Mouse (Mus musculus): Measurements from ENCODE around the gene Shroom3. TPM values are rescaled to one million over a fixed set of nuclear protein-coding genes. Genes with fewer than 3 reads are reported as not detected.

Gene Shroom3
- total RNA-seq, 4 experiments from 2014 or later, result 3.4 to 5.6 (median 3.6) TPM

GRCm38 (mm10) chr5:92843850-92844785 lies 160.9 kb downstream of the Shroom3 start:
- DNase-seq (ENCODE audit: low spot score in 2 of 2), result no peak

GRCm38 (mm10) chr5:92849743-92850142 lies 166.5 kb downstream of the Shroom3 start:
- no peak for DNase-seq (ENCODE audit: low spot score in 2 of 2)

- no peak for DNase-seq (ENCODE audit: low spot score in 2 of 2)
Observed at GRCm38 (mm10) chr5:92850925-92851324, 167.7 kb downstream of the Shroom3 start.

- DNase-seq (ENCODE audit: low spot score in 2 of 2), result no peak
Observed at GRCm38 (mm10) chr5:92854983-92855382, 171.7 kb downstream of the Shroom3 start.

GRCm38 (mm10) chr5:92856346-92856745 lies 173.1 kb downstream of the Shroom3 start:
- peak in 1 of 2 experiments; percentile 41 for DNase-seq (ENCODE audit: low spot score in 2 of 2)

- DNase-seq (ENCODE audit: low spot score in 2 of 2), result no peak
Observed at GRCm38 (mm10) chr5:92857177-92857576, 173.9 kb downstream of the Shroom3 start.

- DNase-seq (ENCODE audit: low spot score in 2 of 2), result no peak
Observed at GRCm38 (mm10) chr5:92858104-92858503, 174.9 kb downstream of the Shroom3 start.

- no peak for DNase-seq (ENCODE audit: low spot score in 2 of 2)
Observed at GRCm38 (mm10) chr5:92858576-92858975, 175.3 kb downstream of the Shroom3 start.

GRCm38 (mm10) chr5:92861416-92862112 lies 178.3 kb downstream of the Shroom3 start:
- DNase-seq (ENCODE audit: low spot score in 2 of 2), result no peak

- no peak for DNase-seq (ENCODE audit: low spot score in 2 of 2)
Observed at GRCm38 (mm10) chr5:92865090-92865489, 181.9 kb downstream of the Shroom3 start.

- no peak for DNase-seq (ENCODE audit: low spot score in 2 of 2)
Observed at GRCm38 (mm10) chr5:92866546-92866945, 183.3 kb downstream of the Shroom3 start.

- DNase-seq (ENCODE audit: low spot score in 2 of 2), result no peak
Observed at GRCm38 (mm10) chr5:92867253-92867652, 184.0 kb downstream of the Shroom3 start.

GRCm38 (mm10) chr5:92868231-92868630 lies 185.0 kb downstream of the Shroom3 start:
- DNase-seq (ENCODE audit: low spot score in 2 of 2), result no peak

- no peak for DNase-seq (ENCODE audit: low spot score in 2 of 2)
Observed at GRCm38 (mm10) chr5:92871048-92871447, 187.8 kb downstream of the Shroom3 start.

GRCm38 (mm10) chr5:92872182-92872581 lies 188.9 kb downstream of the Shroom3 start:
- no peak for DNase-seq (ENCODE audit: low spot score in 2 of 2)

- DNase-seq (ENCODE audit: low spot score in 2 of 2), result no peak
Observed at GRCm38 (mm10) chr5:92872991-92873390, 189.8 kb downstream of the Shroom3 start.

- no peak for DNase-seq (ENCODE audit: low spot score in 2 of 2)
Observed at GRCm38 (mm10) chr5:92873518-92873917, 190.3 kb downstream of the Shroom3 start.

- DNase-seq (ENCODE audit: low spot score in 2 of 2), result no peak
Observed at GRCm38 (mm10) chr5:92875836-92876235, 192.6 kb downstream of the Shroom3 start.

- DNase-seq (ENCODE audit: low spot score in 2 of 2), result no peak
Observed at GRCm38 (mm10) chr5:92877104-92877503, 193.9 kb downstream of the Shroom3 start.

- DNase-seq (ENCODE audit: low spot score in 2 of 2), result no peak
Observed at GRCm38 (mm10) chr5:92880393-92880792, 197.2 kb downstream of the Shroom3 start.

- no peak for DNase-seq (ENCODE audit: low spot score in 2 of 2)
Observed at GRCm38 (mm10) chr5:92880893-92881292, 197.7 kb downstream of the Shroom3 start.

- no peak for DNase-seq (ENCODE audit: low spot score in 2 of 2)
Observed at GRCm38 (mm10) chr5:92886141-92886540, 202.9 kb downstream of the Shroom3 start.

Data from left cerebral cortex, adult 8-10 months (tissue).